Mouse (Mus musculus): Measurements from ENCODE around the gene Cdca5.

The Cdca5 gene

GRCm38 (mm10) chr19:6084478-6085248, at the start of gene Cdca5, which contains the start of gene Zfpl1:
TSS of gene Cdca5 (plus strand) at chr19:6084983.
TSS of gene Zfpl1 (minus strand) at chr19:6084956.
- under 1% methylated on average over 58 of the region's 58 CpGs for WGBS

GRCm38 (mm10) chr19:6035966-6036585, 48.7 kb upstream of the Cdca5 start:
- WGBS: 75% methylated on average over 9 of the region's 9 CpGs

- 66% methylated on average over 7 of the region's 7 CpGs for WGBS
Observed at GRCm38 (mm10) chr19:6038326-6038725, 46.5 kb upstream of the Cdca5 start.

- WGBS: 80% methylated on average over 9 of the region's 9 CpGs
Observed at GRCm38 (mm10) chr19:6042293-6042692, 42.5 kb upstream of the Cdca5 start.

- 49% methylated on average over 4 of the region's 4 CpGs for WGBS
Observed at GRCm38 (mm10) chr19:6044102-6044501, 40.7 kb upstream of the Cdca5 start.

- 11% methylated on average over 20 of the region's 20 CpGs for WGBS
Observed at GRCm38 (mm10) chr19:6045366-6046293, 39.2 kb upstream of the Cdca5 start.

- WGBS: under 1% methylated on average over 65 of the region's 65 CpGs
Observed at GRCm38 (mm10) chr19:6046294-6047153, 38.3 kb upstream of the Cdca5 start, which contains the start of gene Syvn1. TSS of gene Syvn1 (plus strand) at chr19:6046576.

- WGBS: under 1% methylated on average over 44 of the region's 44 CpGs
Observed at GRCm38 (mm10) chr19:6047154-6047898, 37.5 kb upstream of the Cdca5 start.

GRCm38 (mm10) chr19:6047899-6048166, 37.0 kb upstream of the Cdca5 start:
- WGBS: 84% methylated on average over 8 of the region's 8 CpGs

GRCm38 (mm10) chr19:6048681-6049410, 35.9 kb upstream of the Cdca5 start:
- WGBS: 84% methylated on average over 11 of the region's 11 CpGs

- WGBS: 81% methylated on average over 7 of the region's 7 CpGs
Observed at GRCm38 (mm10) chr19:6052516-6052915, 32.3 kb upstream of the Cdca5 start.

GRCm38 (mm10) chr19:6054296-6054695, 30.5 kb upstream of the Cdca5 start:
- WGBS: 75% methylated on average over 5 of the region's 5 CpGs

GRCm38 (mm10) chr19:6056696-6057095, 28.1 kb upstream of the Cdca5 start:
- 32% methylated on average over 4 of the region's 4 CpGs for WGBS

GRCm38 (mm10) chr19:6057313-6058096, 27.3 kb upstream of the Cdca5 start, which contains the start of the genes Mrpl49 and Fau:
TSS of gene Mrpl49 (minus strand) at chr19:6057785.
TSS of gene Fau (plus strand) at chr19:6057844.
- WGBS: under 1% methylated on average over 63 of the region's 63 CpGs

- 27% methylated on average over 5 of the region's 5 CpGs for WGBS
Observed at GRCm38 (mm10) chr19:6058513-6058912, 26.3 kb upstream of the Cdca5 start.

GRCm38 (mm10) chr19:6058966-6059365, 25.8 kb upstream of the Cdca5 start:
- 84% methylated on average over 5 of the region's 5 CpGs for WGBS

GRCm38 (mm10) chr19:6061021-6061533, 23.7 kb upstream of the Cdca5 start, which contains the start of gene Znhit2:
TSS of gene Znhit2 (plus strand) at chr19:6061192.
- under 1% methylated on average over 58 of the region's 58 CpGs for WGBS

- WGBS: under 1% methylated on average over 44 of the region's 44 CpGs
Observed at GRCm38 (mm10) chr19:6061641-6062302, 23.0 kb upstream of the Cdca5 start.
